Mouse (Mus musculus): ENCODE results near the gene Asic2.
"Not testable (repeated sequence)": the region's sequence is repeated elsewhere in the genome, so short reads cannot be mapped to it uniquely, and the experiment has no call there.

DNA sequence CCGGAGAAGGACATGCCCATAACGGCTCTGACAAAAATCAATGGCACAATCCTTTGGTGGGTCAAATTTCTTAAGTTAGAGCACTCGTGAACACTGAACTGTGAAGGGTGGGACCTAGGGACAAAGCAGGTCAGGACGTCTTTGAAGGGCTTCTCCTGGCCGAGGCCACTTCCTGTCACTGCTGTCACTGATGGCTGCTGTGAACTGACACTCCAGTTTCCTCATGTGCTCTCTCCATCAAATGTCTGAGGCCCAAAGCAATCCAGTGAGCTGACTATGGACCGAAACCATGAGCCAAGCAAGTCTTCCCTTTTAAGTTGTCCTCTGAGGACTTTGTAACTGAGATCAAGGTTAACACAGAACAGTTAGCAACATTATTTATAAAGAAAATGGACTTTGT, 617.8 kb downstream of the Asic2 start:
- not testable (repeated sequence) for TF ChIP-seq TAL1, GATA1 (IDR thresholded peaks at IDR 0.05; ENCODE audit: low read length)
